Mouse (Mus musculus): ENCODE measurements around the gene Arsa.

Arsa gene

GRCm38 (mm10) chr15:89477091-89477491, at the start of gene Arsa:
Gene Arsa, minus strand, starts transcription at chr15:89477425.
- DNase-seq (ENCODE audit: low read depth, low spot score) = no peak

- DNase-seq (ENCODE audit: low read depth, low spot score) = no peak
Observed at GRCm38 (mm10) chr15:89526776-89527325, 49.6 kb upstream of the Arsa start.

- no peak for DNase-seq (ENCODE audit: low read depth, low spot score)
Observed at GRCm38 (mm10) chr15:89525896-89526295, 48.7 kb upstream of the Arsa start.

GRCm38 (mm10) chr15:89525464-89525863, 48.2 kb upstream of the Arsa start:
- no peak for DNase-seq (ENCODE audit: low read depth, low spot score)

DNA sequence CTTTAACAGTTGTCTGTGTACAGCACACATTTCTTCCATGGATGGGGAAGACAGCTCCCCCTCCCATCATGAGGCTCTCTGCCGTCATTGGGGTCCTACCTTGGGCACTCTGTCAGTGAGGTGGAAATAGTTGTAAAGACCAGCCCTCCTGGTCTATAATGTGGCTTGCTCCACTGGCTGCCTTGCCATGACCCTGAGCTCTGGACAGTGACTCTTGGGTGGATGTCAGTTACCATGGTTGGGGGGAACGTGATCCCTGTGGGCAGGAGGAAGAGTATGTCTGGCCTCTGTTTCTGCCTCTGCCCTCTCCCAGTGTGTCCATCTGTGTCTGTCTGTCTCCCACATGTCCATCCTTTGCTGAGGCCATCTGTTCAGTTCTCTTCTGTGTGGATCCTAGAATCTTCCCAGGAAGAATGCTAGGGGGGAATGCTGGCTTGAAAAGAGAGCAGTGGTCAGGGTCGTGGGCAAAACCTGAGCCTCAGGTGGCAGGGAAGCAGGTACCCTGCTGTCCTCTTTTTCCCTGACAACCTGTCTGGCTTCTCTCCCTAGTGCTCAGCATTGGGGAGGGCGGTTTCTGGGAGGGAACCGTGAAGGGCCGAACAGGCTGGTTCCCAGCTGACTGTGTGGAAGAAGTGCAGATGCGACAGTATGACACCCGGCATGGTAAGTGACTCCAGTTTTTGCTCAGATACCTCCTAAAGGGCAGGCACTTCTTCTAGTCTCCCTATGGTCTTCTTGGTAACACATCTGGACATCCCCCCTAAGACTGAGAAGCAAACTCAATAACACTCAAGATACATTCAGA, 47.6 kb upstream of the Arsa start:
- no peak for DNase-seq (ENCODE audit: low read depth, low spot score)

- DNase-seq (ENCODE audit: low read depth, low spot score) = peak; percentile 28
Observed at GRCm38 (mm10) chr15:89524001-89524571, 46.9 kb upstream of the Arsa start.

- no peak for DNase-seq (ENCODE audit: low read depth, low spot score)
Observed at GRCm38 (mm10) chr15:89523283-89523832, 46.1 kb upstream of the Arsa start.

GRCm38 (mm10) chr15:89522566-89523282, 45.5 kb upstream of the Arsa start:
- DNase-seq (ENCODE audit: low read depth, low spot score) = no peak

DNA sequence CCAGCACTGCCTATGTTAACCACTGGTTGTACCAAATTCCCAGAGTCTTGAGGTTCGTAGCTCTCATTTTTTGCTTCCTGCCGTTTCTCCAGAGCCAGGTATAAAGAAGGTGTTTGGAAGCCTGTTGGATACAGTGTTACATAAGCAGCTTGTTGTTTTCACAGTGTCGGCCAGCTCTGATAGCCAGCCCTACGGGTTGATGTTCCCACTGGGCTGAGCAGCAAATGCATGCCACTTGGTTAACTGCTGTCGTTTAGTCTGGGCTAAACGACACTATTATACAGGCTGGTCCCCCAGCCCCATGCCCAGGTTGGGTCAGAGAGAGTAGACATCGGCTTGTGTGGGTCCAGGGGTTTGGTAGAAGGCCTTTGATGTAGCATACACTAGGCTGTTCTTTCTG, 44.7 kb upstream of the Arsa start:
- DNase-seq (ENCODE audit: low read depth, low spot score) = no peak

- no peak for DNase-seq (ENCODE audit: low read depth, low spot score)
Observed at GRCm38 (mm10) chr15:89512679-89513078, 35.5 kb upstream of the Arsa start.

- no peak for DNase-seq (ENCODE audit: low read depth, low spot score)
Observed at GRCm38 (mm10) chr15:89507751-89508150, 30.5 kb upstream of the Arsa start.

- DNase-seq (ENCODE audit: low read depth, low spot score) = no peak
Observed at GRCm38 (mm10) chr15:89504838-89505237, 27.6 kb upstream of the Arsa start.

DNA sequence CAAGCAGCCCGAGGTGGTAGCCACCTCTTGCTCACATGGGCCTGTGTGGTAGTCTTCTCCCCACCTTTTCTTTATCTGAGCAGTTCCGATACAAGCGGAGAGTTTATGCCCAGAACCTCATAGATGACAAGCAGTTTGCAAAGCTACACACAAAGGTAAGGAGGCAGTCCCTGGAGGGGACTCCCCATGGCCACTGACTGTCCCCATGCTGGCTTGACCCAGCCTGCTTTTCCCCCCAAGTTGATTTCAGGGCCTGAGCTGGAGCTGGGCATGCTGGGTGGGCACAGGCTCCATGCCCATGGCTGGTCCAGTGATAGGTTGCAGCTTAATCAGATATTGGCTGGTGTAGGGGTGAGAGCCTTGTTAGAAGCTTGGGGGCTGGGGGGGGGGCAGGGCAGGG, 24.1 kb upstream of the Arsa start:
- no peak for DNase-seq (ENCODE audit: low read depth, low spot score)

DNA sequence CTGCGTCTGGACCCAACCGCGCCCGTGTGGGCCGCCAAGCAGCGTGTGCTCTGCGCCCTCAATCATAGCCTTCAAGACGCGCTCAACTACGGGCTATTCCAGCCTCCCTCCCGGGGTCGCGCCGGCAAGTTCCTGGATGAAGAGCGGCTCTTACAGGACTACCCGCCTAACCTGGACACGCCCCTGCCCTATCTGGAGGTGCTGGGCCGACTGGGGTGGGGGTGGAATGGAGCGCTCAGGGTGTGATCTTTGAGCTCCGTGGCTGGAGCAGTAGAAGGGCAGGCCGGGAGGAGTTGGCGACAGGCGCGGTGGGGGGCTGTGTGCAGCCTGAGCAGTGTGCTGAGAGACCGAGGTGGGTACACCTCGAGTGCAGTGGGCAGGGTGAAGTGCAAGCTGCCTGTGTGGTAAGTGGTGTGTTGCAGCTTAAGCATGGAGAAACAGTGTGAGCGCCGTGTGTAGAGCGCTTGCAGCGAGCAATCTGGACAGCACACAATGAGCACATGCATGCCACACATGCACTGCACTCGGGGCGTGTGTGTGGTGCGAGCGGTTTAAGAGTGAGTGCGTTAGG, 23.1 kb upstream of the Arsa start:
- peak; percentile 93 for DNase-seq (ENCODE audit: low read depth, low spot score)

GRCm38 (mm10) chr15:89499784-89500220, 22.6 kb upstream of the Arsa start:
- no peak for DNase-seq (ENCODE audit: low read depth, low spot score)

- DNase-seq (ENCODE audit: low read depth, low spot score) = no peak
Observed at GRCm38 (mm10) chr15:89498961-89499688, 21.9 kb upstream of the Arsa start, which contains the start of gene Shank3. Gene Shank3, plus strand, starts transcription at chr15:89499623.

DNA sequence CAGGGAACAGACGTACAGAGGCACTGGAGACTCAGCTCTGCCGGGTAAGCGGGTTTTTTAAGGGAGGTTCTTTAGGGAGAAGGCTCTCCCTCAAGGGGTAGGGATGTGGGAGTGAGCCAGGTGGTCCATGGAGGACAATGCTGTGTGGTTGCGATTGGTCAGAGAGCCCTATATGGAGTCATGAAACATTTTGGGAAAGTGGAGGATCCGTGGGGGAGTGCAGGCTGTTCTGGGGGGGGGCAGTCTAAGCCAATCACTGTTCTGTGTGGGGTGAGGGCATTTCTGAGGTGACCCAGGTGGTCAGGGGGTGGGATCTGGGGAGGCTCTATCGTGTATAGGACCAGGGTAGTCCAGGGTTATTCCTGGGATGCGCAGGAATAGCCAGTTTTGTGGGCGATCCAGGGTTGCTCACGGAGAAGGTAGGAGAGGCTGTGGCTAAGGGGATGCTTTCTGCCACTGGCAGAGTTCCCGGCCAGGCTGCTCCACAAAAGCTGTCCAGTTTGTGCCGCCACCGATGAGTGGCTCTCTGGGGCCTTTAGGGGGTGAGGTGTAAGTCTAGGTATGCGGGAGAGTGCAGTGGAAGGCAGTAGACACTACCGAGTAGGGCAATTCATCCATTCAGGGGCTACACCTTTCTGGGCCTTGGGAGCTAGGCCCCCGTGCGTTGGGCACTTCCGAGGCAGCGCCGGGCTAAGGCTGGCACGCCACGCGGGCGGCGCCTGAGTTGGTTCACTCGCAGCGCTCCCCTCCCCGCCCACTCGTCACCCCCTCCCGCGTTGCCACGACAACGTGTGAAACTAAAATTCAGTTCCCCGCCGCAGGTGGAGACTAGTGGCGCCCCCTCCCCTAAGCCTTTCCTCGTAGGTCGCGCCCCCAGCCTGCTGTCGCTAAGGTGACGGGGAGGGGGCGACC, 21.1 kb upstream of the Arsa start:
- DNase-seq (ENCODE audit: low read depth, low spot score) = peak; percentile 77

DNA sequence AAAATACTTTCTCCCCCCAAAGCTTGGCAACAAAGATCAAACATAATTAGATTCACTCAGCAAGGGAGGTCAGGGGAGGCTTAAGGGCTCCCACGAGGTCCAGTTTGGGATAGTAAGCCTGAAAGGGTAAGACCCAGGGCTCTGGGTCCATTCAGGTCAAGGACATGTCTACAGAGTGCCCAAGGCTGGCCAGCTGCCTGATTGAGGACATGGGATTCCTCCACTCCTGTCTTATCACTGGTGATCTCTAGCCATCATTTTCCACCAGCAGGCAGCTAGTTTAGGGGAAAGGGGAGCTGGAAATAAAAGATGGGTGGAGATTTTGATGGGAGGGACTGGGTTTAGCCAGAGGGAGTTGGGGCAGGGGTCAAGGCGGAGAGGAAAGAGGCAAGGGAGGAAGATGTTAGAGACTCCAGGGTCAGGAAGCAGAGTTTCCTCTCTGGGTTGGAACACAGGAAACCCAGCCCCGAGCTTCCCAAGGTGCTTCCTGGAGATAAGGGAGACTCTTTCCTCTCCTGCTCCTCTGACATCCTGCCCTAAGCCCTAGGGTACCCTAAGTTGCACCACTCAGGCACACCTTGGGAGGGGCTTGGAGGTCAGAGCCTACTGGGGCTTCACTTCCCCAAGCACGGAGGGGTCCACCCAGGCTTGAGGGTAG, 20.3 kb upstream of the Arsa start:
- DNase-seq (ENCODE audit: low read depth, low spot score) = no peak

DNA sequence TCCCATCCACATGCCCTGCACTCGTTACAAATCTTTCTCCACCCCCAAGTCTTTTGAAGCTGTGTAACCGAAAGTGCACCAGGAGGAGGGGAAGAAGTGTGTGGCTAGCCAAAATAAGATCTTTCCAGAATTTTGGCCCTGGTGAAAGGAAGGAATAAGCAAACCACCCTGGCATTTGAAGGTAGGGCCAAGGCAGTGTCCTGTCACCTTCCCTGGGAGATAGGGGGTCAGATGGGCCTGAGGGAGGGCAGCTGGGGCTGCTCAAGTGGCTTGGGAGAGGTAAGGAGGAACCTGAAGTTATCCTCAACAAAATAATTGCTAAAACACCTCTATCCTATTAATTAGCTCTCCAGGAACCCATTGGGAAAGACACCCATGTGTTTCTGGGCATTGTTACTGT, 19.6 kb upstream of the Arsa start:
- DNase-seq (ENCODE audit: low read depth, low spot score) = no peak
